Mouse (Mus musculus) heart, embryonic 16.5 days (tissue): Measurements from ENCODE around the gene A630076J17Rik. TPM values are rescaled to one million over a fixed set of nuclear protein-coding genes. Genes with fewer than 3 reads are reported as not detected.

Experiments
- ATAC-seq: fragments of 200-750 bp; cut with Nextera tagmentation; replicated peaks from 2 replicates; pipeline ENCODE4 v1.8.0; 2017; ENCODE audit warnings: moderate number of reproducible peaks; ENCODE audit not compliant: insufficient read depth, low FRiP score; ENCODE audit errors: extremely low read depth
- H3K27ac ChIP-seq: fragments of 300-500 bp; sonication (generic); 2 replicates; pipeline ENCODE4 v1.5.1; 2014; ENCODE audit warnings: mild to moderate bottlenecking, low read length, control low read depth, moderate library complexity
- H3K27me3 ChIP-seq: fragments of 300-500 bp; sonication (generic); 2 replicates; pipeline ENCODE4 v1.6.1; 2014; ENCODE audit warnings: low read length, mixed read lengths; ENCODE audit not compliant: control insufficient read depth, insufficient read depth
- H3K36me3 ChIP-seq: fragments of 300-500 bp; sonication (generic); 2 replicates; pipeline ENCODE4 v1.6.1; 2014; ENCODE audit not compliant: control insufficient read depth, insufficient read depth
- H3K4me1 ChIP-seq: fragments of 300-500 bp; sonication (generic); 2 replicates; pipeline ENCODE4 v1.6.1; 2014; ENCODE audit warnings: low read length, mixed read lengths; ENCODE audit not compliant: control insufficient read depth, insufficient read depth
- H3K4me2 ChIP-seq: fragments of 300-500 bp; sonication (generic); 2 replicates; pipeline ENCODE4 v1.6.1; 2014; ENCODE audit warnings: low read depth, mild to moderate bottlenecking, control low read depth, low read length
- H3K4me3 ChIP-seq: fragments of 300-500 bp; sonication (generic); 2 replicates; pipeline ENCODE4 v1.5.1; 2014; ENCODE audit warnings: mild to moderate bottlenecking, control low read depth, low read length
- H3K9ac ChIP-seq: fragments of 300-500 bp; sonication (generic); 2 replicates; pipeline ENCODE4 v1.6.1; 2014; ENCODE audit warnings: low read length, control low read depth
- H3K9me3 ChIP-seq: fragments of 300-500 bp; sonication (generic); replicated peaks from 2 replicates; pipeline ENCODE4 v1.6.1; 2016; ENCODE audit warnings: low read length; ENCODE audit not compliant: control insufficient read depth
- WGBS: fragments of 180-500 bp; shearing (Covaris S2); extraction: QIAGEN DNeasy Blood & Tissue Kit; methylation state at CpG from one replicate; pipeline ENCODE4 v1.1.7; 2014; 5-methylcytosine and 5-hydroxymethylcytosine counted together
- polyA plus RNA-seq: library from polyadenylated mRNA; unstranded; fragments of >200 nt; fragmentation: Nextera tagmentation; extraction: Ambion mirVana; gene quantifications from 2 replicates; pipeline ENCODE4 v1.2.1, GENCODE M21; 2015

A630076J17Rik gene
- polyA plus RNA-seq, 1 experiment from 2014 or later, result 0.24 TPM

GRCm38 (mm10) chr3:107238471-107238980, 8.1 kb downstream of the A630076J17Rik start:
- Histone ChIP-seq H3K27ac (no peak overlapping the region), H3K36me3 (no peaks in the 10 kb centered on the region), H3K4me1 (no peaks in the 10 kb centered on the region), H3K27me3 (no peaks in the 10 kb centered on the region), H3K9ac (no peak overlapping the region), H3K4me3 (no peak overlapping the region), H3K4me2 (no peak overlapping the region), H3K9me3 (no peaks in the 10 kb centered on the region)
- no peak for ATAC-seq
- 86% methylated on average over 8 of the region's 8 CpGs for WGBS

GRCm38 (mm10) chr3:107239607-107240006, 9.2 kb downstream of the A630076J17Rik start, which contains the start of gene Prok1:
Prok1 (minus strand) TSS chr3:107239707.
- Histone ChIP-seq H3K36me3 (no peaks in the 10 kb centered on the region), H3K4me3 (no peak within 1 kb of the TSS), H3K27ac (no peak within 1 kb of the TSS), H3K27me3 (no peaks in the 10 kb centered on the region), H3K4me1 (no peaks in the 10 kb centered on the region), H3K4me2 (no peak within 1 kb of the TSS), H3K9ac (no peak within 1 kb of the TSS), H3K9me3 (no peaks in the 10 kb centered on the region)
- ATAC-seq, result no peak
- WGBS, result 79% methylated on average over 9 of the region's 9 CpGs

DNA sequence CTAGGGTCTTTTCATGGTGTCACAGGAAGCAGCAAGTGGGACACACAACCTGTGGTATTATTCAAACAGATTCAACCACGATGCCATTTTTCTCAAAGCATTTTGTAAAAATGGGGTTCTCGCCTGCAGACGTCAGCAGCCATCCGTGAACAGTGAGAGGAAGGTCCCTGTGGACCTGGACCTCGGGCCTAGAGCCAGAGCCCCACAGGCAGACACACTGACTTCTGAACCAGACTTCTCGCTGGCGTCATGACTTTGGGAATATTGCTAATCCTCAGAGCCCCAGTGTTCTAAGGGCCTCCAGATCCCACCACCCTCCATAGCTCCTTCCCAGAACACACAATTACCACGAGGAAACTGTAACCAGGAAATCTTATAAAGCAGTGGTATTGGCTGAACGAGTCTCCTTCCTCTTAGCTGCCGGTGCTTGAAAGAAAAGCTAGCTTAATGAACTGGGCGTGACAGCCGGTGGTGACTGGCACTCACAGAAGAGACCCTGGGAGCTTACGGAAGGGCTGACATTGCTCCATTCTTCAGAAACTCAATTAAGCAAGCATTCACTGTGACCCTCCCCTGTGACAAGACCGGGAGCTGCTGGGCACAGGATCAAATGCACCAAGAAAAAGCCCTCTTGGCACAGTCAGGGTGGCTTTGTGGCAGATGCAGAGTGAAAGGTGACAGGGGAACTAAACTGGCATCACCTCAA, 11.1 kb downstream of the A630076J17Rik start:
- H3K9ac ChIP-seq, result no peak overlapping the region
- no peak for ATAC-seq
- H3K36me3 ChIP-seq, result no peaks in the 10 kb centered on the region
- H3K27me3 ChIP-seq, result no peaks in the 10 kb centered on the region
- no peak overlapping the region for H3K27ac ChIP-seq
- H3K4me3 ChIP-seq, result no peak overlapping the region
- H3K4me2 ChIP-seq, result no peak overlapping the region
- no peaks in the 10 kb centered on the region for H3K9me3 ChIP-seq
- H3K4me1 ChIP-seq, result no peaks in the 10 kb centered on the region
- 47% methylated on average over 14 of the region's 14 CpGs for WGBS

GRCm38 (mm10) chr3:107246876-107247275, 16.5 kb downstream of the A630076J17Rik start:
- H3K4me3 ChIP-seq, result no peak overlapping the region
- 77% methylated on average over 6 of the region's 6 CpGs for WGBS

DNA sequence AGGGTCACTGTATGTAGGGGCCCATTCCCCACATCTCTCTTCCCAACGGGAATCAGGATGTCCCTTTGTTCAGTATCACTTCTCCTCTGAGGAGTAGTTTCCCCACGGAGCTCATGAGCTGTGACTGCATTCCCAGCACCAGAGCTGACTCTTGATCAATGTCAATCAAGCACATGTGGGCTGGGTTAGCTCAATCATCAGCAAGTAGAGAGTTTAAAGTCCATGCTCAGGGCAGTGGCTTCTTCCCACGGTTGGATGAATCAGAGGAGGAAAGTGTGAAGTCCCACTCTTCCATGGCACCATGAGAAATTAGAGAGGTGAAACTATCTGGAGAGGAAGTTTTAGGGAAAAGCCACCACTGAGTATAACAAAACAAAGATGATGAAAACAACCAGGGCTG, 18.6 kb downstream of the A630076J17Rik start:
- WGBS, result 34% methylated on average over 3 of the region's 3 CpGs

More at GRCm38 (mm10) chr3:107246876-107247275, 16.5 kb downstream of the A630076J17Rik start:
- Histone ChIP-seq H3K4me1 (no peaks in the 10 kb centered on the region), H3K27ac (no peak overlapping the region), H3K9me3 (no peaks in the 10 kb centered on the region), H3K9ac (no peak overlapping the region), H3K27me3 (no peaks in the 10 kb centered on the region), H3K36me3 (no peaks in the 10 kb centered on the region), H3K4me2 (no peak overlapping the region)
- ATAC-seq, result no peak

GRCm38 (mm10) chr3:107250320-107250719, 19.9 kb downstream of the A630076J17Rik start:
- ATAC-seq, result no peak
- no peaks in the 10 kb centered on the region for H3K9me3 ChIP-seq
- no peak overlapping the region for H3K4me3 ChIP-seq
- H3K36me3 ChIP-seq, result no peaks in the 10 kb centered on the region
- no peak overlapping the region for H3K4me2 ChIP-seq
- no peaks in the 10 kb centered on the region for H3K4me1 ChIP-seq
- 26% methylated on average over 2 of the region's 2 CpGs for WGBS
- H3K9ac ChIP-seq, result no peak overlapping the region
- no peaks in the 10 kb centered on the region for H3K27me3 ChIP-seq
- no peak overlapping the region for H3K27ac ChIP-seq

More for the DNA sequence above, 18.6 kb downstream of the A630076J17Rik start:
- H3K36me3 ChIP-seq, result no peaks in the 10 kb centered on the region
- no peak overlapping the region for H3K4me3 ChIP-seq
- no peak for ATAC-seq
- H3K4me1 ChIP-seq, result no peaks in the 10 kb centered on the region
- no peak overlapping the region for H3K4me2 ChIP-seq
- no peak overlapping the region for H3K27ac ChIP-seq
- no peaks in the 10 kb centered on the region for H3K27me3 ChIP-seq
- no peak overlapping the region for H3K9ac ChIP-seq
- no peaks in the 10 kb centered on the region for H3K9me3 ChIP-seq

- ATAC-seq, result peak; percentile 65
- Histone ChIP-seq H3K4me3 (no peak overlapping the region), H3K9me3 (no peaks in the 10 kb centered on the region), H3K9ac (no peak overlapping the region), H3K27me3 (no peaks in the 10 kb centered on the region), H3K4me1 (no peaks in the 10 kb centered on the region), H3K27ac (peak overlapping the region; percentile 32; the same call in 1 of the 2 replicates), H3K36me3 (no peaks in the 10 kb centered on the region), H3K4me2 (no peak overlapping the region)
- WGBS, result 46% methylated on average over 4 of the region's 4 CpGs
These were observed 21.6 kb downstream of the A630076J17Rik start for GRCm38 (mm10) chr3:107252035-107252434.

DNA sequence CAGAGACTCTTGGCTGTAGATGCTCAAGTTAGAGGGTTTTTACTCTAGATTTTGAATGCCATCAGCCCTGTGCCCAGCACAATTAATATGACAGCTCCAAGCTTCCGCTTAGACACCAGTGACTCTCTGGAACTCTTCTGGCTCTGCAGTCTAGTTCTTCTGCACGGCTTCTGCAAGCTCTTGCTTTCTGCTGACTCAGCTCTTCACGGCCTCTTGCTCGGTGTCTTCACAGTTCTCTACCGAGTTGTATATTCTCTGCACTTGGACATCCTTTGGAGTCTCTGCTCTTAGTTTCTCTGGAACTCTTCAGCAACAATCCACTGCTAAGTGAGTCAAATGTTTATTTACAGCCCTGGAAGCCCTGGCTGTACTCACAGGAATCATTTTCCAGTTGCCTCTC, 23.5 kb downstream of the A630076J17Rik start:
- H3K4me3 ChIP-seq, result no peak overlapping the region
- 71% methylated on average over 5 of the region's 5 CpGs for WGBS
- no peaks in the 10 kb centered on the region for H3K9me3 ChIP-seq
- H3K36me3 ChIP-seq, result no peaks in the 10 kb centered on the region
- no peaks in the 10 kb centered on the region for H3K27me3 ChIP-seq
- ATAC-seq, result no peak
- no peak overlapping the region for H3K27ac ChIP-seq
- H3K4me2 ChIP-seq, result no peak overlapping the region
- H3K9ac ChIP-seq, result no peak overlapping the region
- no peaks in the 10 kb centered on the region for H3K4me1 ChIP-seq

GRCm38 (mm10) chr3:107255992-107256391, 25.6 kb downstream of the A630076J17Rik start:
- Histone ChIP-seq H3K4me1 (no peaks in the 10 kb centered on the region), H3K27me3 (no peaks in the 10 kb centered on the region), H3K9me3 (no peaks in the 10 kb centered on the region), H3K27ac (no peak overlapping the region), H3K9ac (no peak overlapping the region), H3K36me3 (no peaks in the 10 kb centered on the region), H3K4me3 (no peak overlapping the region), H3K4me2 (no peak overlapping the region)
- WGBS, result 67% methylated on average over 3 of the region's 3 CpGs
- ATAC-seq, result no peak
